Mouse (Mus musculus): ENCODE data around the gene Igf1r.

DNA sequence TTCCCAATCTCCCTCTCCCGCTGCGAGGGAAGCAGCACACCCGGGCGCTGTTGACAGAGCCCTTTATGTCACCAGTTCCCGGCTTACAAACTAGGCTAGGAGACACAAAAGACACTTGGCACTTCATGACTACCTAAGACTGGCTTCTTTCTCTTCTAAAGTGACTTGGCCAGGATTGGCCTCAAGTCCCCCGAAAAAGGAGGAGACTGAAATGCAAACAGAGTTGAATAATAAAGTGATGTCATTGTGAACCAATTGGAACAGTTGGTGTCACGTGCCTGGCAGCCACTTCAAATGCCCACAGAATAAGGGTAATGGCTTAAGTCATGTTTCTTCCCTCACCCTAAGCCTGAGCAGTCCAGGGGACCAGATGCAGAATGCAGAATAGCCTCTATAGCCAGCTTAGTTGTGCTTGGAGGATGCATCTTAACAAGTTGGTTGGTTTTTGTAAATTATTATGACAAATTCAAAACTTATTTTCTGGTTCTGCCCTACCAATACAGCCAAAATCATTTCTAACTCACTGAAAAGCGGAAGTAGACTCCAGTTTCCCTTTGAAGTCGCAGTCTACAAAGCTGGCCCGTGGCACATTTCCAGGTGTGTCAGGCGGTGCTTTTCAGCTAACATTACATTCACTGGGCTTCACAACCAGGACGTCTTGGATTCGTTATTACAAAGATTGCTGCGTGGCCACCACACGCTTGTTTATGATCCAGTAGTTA is 150.0 kb downstream of the Igf1r start:
- TF ChIP-seq CTCF (IDR thresholded peaks at IDR 0.05; ENCODE audit: low read depth) (no peak), EP300 (IDR thresholded peaks at IDR 0.05; ENCODE audit: low read depth) (no peak)

Data from liver, postnatal 0 days (tissue).